ENCODE assay signal across 8 mouse cellular contexts in genomic region chr5:141243253-141243965, GRCm38 (mm10). TPM values are rescaled to one million over a fixed set of nuclear protein-coding genes. Genes with fewer than 3 reads are reported as not detected.
DNase-seq lines count a peak whose midpoint lies in the region; ATAC-seq and TF ChIP-seq lines count a peak whose summit lies in the region.

No protein-coding gene starts in this region.

- H3K27ac ChIP-seq in lung, postnatal 0 days (ENCODE audit: low read length), result no peak overlapping the region
- no peak overlapping the region for H3K27ac ChIP-seq in heart, postnatal 0 days (ENCODE audit: low read depth)
- no peak overlapping the region for H3K27ac ChIP-seq in liver, adult 2 months (replicated peaks; ENCODE audit: insufficient read depth, low read depth, low read length)

- H3K27me3 ChIP-seq in lung, postnatal 0 days (replicated peaks; ENCODE audit: insufficient read depth, low read length), result peaks cover 34% of the 10 kb centered on the region
- H3K27me3 ChIP-seq in heart, postnatal 0 days (ENCODE audit: control insufficient read depth, insufficient read depth, low read length), result peaks cover 17% of the 10 kb centered on the region; the same call in 1 of the 2 replicates
- H3K27me3 ChIP-seq in liver, adult 2 months (ENCODE audit: control insufficient read depth, insufficient read depth, low read length), result peaks cover 13% of the 10 kb centered on the region

- WGBS in lung, postnatal 0 days, result 3% methylated on average over 33 of the region's 33 CpGs
- WGBS in heart, postnatal 0 days, result 3% methylated on average over 33 of the region's 33 CpGs
- 4% methylated on average over 33 of the region's 33 CpGs for WGBS in liver, adult 2 months

- intact Hi-C loops in left cerebral cortex, postnatal 10 days (cut with DNase I), result loop anchor here (10.0 kb wide), 1 partner anchor 381 kb away; no protein-coding TSS in a partner anchor

- H3K4me3 ChIP-seq in lung, postnatal 0 days (ENCODE audit: low read depth, low read length), result peak overlapping the region; percentile 20; the same call in 1 of the 2 replicates
- H3K4me3 ChIP-seq in heart, postnatal 0 days (ENCODE audit: low read depth, low read length), result peak overlapping the region; percentile 43
- peak overlapping the region; percentile 15; the same call in 1 of the 2 replicates for H3K4me3 ChIP-seq in liver, adult 2 months (ENCODE audit: insufficient read depth, low read depth, low read length)

- peak overlapping the region; percentile 46 for H3K4me2 ChIP-seq in lung, postnatal 0 days (replicated peaks; ENCODE audit: low read depth, low read length)
- H3K4me2 ChIP-seq in heart, postnatal 0 days (ENCODE audit: low read depth, low read length), result peak overlapping the region; percentile 99

- no peaks in the 10 kb centered on the region for H3K9me3 ChIP-seq in lung, postnatal 0 days (ENCODE audit: low read length)
- H3K9me3 ChIP-seq in heart, postnatal 0 days (replicated peaks; ENCODE audit: control insufficient read depth, low read length), result no peaks in the 10 kb centered on the region

- DNase-seq in lung, postnatal 0 days (ENCODE audit: low spot score), result peak; percentile 11
- DNase-seq in lung, postnatal 36 days, result no peak
- DNase-seq in embryo, embryonic 10 days (ENCODE audit: low spot score), result peak; percentile 60
- no peak for DNase-seq in heart, postnatal 0 days (ENCODE audit: low spot score)
- DNase-seq in liver, adult 2 months (ENCODE audit: extremely low read depth, low read depth, low spot score), result peak; percentile 5
- peak; percentile 64 for DNase-seq in retina, postnatal 1 day
- no peak for DNase-seq in left cerebral cortex, postnatal 10 days (ENCODE audit: extremely low spot score in 1 of 2, low spot score in 2 of 2)

- no peak for TF ChIP-seq POLR2A in liver, adult 2 months (IDR thresholded peaks at IDR 0.05; ENCODE audit: extremely low read depth, insufficient read depth, low read length)

- H3K36me3 ChIP-seq in lung, postnatal 0 days (ENCODE audit: insufficient read depth, low read length), result no peaks in the 10 kb centered on the region
- H3K36me3 ChIP-seq in heart, postnatal 0 days (replicated peaks; ENCODE audit: control insufficient read depth, insufficient read depth, low read length), result no peaks in the 10 kb centered on the region
- H3K36me3 ChIP-seq in liver, adult 2 months (ENCODE audit: control insufficient read depth, insufficient read depth, low read length), result no peaks in the 10 kb centered on the region

- H3K79me2 ChIP-seq in liver, adult 2 months (ENCODE audit: control insufficient read depth, insufficient read depth, low read length), result no peaks in the 10 kb centered on the region

- peaks cover 15% of the 10 kb centered on the region; the same call in 1 of the 2 replicates for H3K4me1 ChIP-seq in lung, postnatal 0 days (ENCODE audit: insufficient read depth, low read depth, low read length)
- peaks cover 18% of the 10 kb centered on the region for H3K4me1 ChIP-seq in heart, postnatal 0 days (ENCODE audit: control insufficient read depth, insufficient read depth)
- 0 out of 2 replicates have a peak, but pooled peaks cover 4% of the 10 kb centered on the region for H3K4me1 ChIP-seq in liver, adult 2 months (ENCODE audit: control insufficient read depth, insufficient read depth, low read length)

- TF ChIP-seq CTCF in lung, postnatal 0 days (IDR thresholded peaks at IDR 0.05), result no peak
- TF ChIP-seq CTCF in heart, postnatal 0 days (IDR thresholded peaks at IDR 0.05; ENCODE audit: low read depth), result no peak
- no peak for TF ChIP-seq CTCF in liver, adult 2 months (IDR thresholded peaks at IDR 0.05; ENCODE audit: low read depth, low read length)

- no peak for ATAC-seq in lung, postnatal 0 days
- no peak for ATAC-seq in heart, postnatal 0 days (ENCODE audit: insufficient read depth, low read depth)
- no peak for ATAC-seq in erythroid progenitor cell, adult 5-6 weeks (replicated peaks; ENCODE audit: low FRiP score, poor library complexity, severe bottlenecking)

- no peak overlapping the region for H3K9ac ChIP-seq in lung, postnatal 0 days (replicated peaks; ENCODE audit: low read depth)
- H3K9ac ChIP-seq in heart, postnatal 0 days (replicated peaks; ENCODE audit: low read depth, low read length), result peak overlapping the region; percentile 10; the same call in 1 of the 2 replicates
- no peak overlapping the region for H3K9ac ChIP-seq in liver, adult 2 months (ENCODE audit: low read depth, low read length)

- TF ChIP-seq EP300 in lung, postnatal 0 days (IDR thresholded peaks at IDR 0.05), result no peak
- TF ChIP-seq EP300 in heart, postnatal 0 days (IDR thresholded peaks at IDR 0.05; ENCODE audit: low read depth), result no peak

RNA-seq across cellular contexts. Expression of gene Sdk1, which starts 2.1 kb away (rescaled TPM):
- 0.19 and 0.25 TPM in 2 replicates for polyA plus RNA-seq in lung, postnatal 0 days (2015; fragmentation: Nextera tagmentation; extraction: Ambion mirVana)
- 8.4 and 8.5 TPM in 2 replicates for total RNA-seq in heart, postnatal 0 days (2014; rRNA removed; ENCODE audit: low replicate concordance)
- polyA plus RNA-seq in heart, postnatal 0 days (2015; fragmentation: Nextera tagmentation; extraction: Ambion mirVana), result 0.59 and 0.62 TPM in 2 replicates
- total RNA-seq in liver, adult 2 months (2014; rRNA removed), result 0.18 and 1.5 TPM in 2 replicates
- 0.21 and 0.27 TPM in 2 replicates for polyA plus RNA-seq in liver, adult 2 months (2012; rRNA removed)
- not detected in 2 replicates for total RNA-seq in erythroid progenitor cell, adult 5-6 weeks (2015; ENCODE audit: low replicate concordance)
- total RNA-seq in erythroid progenitor cell, adult 5-6 weeks (2017; ENCODE audit: low replicate concordance), result not detected in 2 replicates
- total RNA-seq in left cerebral cortex, postnatal 10 days (2021), result 10 to 100 TPM; 13.0 to 15.3 TPM

Comparison
In these comparisons a context has a peak if more than half of its experiments do, and no peak if none do; other contexts are left out.
1. DNase-seq: peak in lung, postnatal 0 days (single experiment), embryo, embryonic 10 days (single experiment), liver, adult 2 months (single experiment) and retina, postnatal 1 day (single experiment); none in lung, postnatal 36 days (single experiment), heart, postnatal 0 days (single experiment) and left cerebral cortex, postnatal 10 days (0 of 2).
2. Peak in every context shown above with its lines, with median percentiles within 50 percentile points of each other: H3K4me3 ChIP-seq.